Mouse (Mus musculus): ENCODE measurements around the gene Gng2. TPM values are rescaled to one million over a fixed set of nuclear protein-coding genes. Genes with fewer than 3 reads are reported as not detected.
A peak's percentile ranks its signal among the peaks of the same experiment; 100 is the strongest.

Gng2 gene
- polyA plus RNA-seq, 1 experiment from 2014 or later, result 56.9 TPM

GRCm38 (mm10) chr14:19974429-19974828, 3.0 kb downstream of the Gng2 start:
- 30% methylated on average over 5 of the region's 5 CpGs for WGBS
- Histone ChIP-seq H3K9ac (no peak overlapping the region), H3K4me3 (replicated peaks) (peak overlapping the region; percentile 33), H3K36me3 (no peaks in the 10 kb centered on the region), H3K4me1 (peaks cover 28% of the 10 kb centered on the region), H3K27me3 (no peaks in the 10 kb centered on the region), H3K9me3 (replicated peaks) (no peaks in the 10 kb centered on the region), H3K4me2 (replicated peaks) (peak overlapping the region; percentile 53), H3K27ac (replicated peaks) (0 out of 2 replicates have a peak overlapping the region, but pooled peaks have one; percentile 69)
- no peak for ATAC-seq (ENCODE audit: insufficient number of reproducible peaks, low FRiP score, low TSS enrichment, low read depth)

DNA sequence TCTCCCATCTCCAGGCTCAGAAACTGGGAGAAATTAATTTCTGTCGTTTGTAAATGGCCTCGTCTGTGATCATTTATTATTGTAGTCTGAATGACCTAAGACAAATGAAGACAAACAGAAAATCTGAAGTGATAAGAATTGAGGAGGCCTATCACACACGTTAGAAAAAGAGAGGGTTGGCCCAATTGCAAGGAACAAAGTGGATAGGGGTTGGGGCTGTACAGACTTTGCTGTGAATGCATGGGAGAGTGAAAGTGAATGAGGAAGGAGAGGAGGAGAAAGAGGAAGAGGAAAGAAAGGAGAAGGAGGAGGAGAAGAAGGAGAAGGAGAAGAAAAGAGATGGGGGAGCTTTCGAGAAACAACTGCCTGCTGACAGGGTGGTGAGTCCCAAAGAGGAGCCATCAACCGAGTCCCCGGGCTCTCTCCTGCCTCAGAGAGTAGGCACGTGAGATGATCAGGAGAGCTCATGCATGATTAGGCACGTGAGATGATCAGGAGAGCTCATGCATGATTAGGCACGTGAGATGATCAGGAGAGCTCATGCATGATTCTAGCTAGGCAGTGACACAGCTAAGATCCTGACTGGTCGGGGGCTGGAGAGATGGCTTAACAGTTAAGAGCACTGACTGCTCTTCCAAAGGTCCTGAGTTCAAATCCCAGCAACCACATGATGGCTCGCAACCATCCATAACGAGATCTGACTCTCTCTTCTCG, 5.0 kb downstream of the Gng2 start:
- no peak overlapping the region for H3K4me2 ChIP-seq (replicated peaks)
- no peak for ATAC-seq (ENCODE audit: insufficient number of reproducible peaks, low FRiP score, low TSS enrichment, low read depth)
- no peaks in the 10 kb centered on the region for H3K36me3 ChIP-seq
- no peaks in the 10 kb centered on the region for H3K27me3 ChIP-seq
- H3K9me3 ChIP-seq (replicated peaks), result no peaks in the 10 kb centered on the region
- no peak overlapping the region for H3K4me3 ChIP-seq (replicated peaks)
- 77% methylated on average over 13 of the region's 13 CpGs for WGBS
- H3K9ac ChIP-seq, result no peak overlapping the region
- no peak overlapping the region for H3K27ac ChIP-seq (replicated peaks)
- H3K4me1 ChIP-seq, result peaks cover 34% of the 10 kb centered on the region

GRCm38 (mm10) chr14:19970845-19971244, 6.6 kb downstream of the Gng2 start:
- Histone ChIP-seq H3K4me1 (peaks cover 32% of the 10 kb centered on the region), H3K27ac (replicated peaks) (peak overlapping the region; percentile 40; the same call in 1 of the 2 replicates), H3K36me3 (no peaks in the 10 kb centered on the region), H3K4me3 (replicated peaks) (no peak overlapping the region), H3K9ac (no peak overlapping the region), H3K27me3 (no peaks in the 10 kb centered on the region), H3K4me2 (replicated peaks) (no peak overlapping the region), H3K9me3 (replicated peaks) (no peaks in the 10 kb centered on the region)
- no peak; the same call in 1 of the 2 replicates for ATAC-seq (ENCODE audit: insufficient number of reproducible peaks, low FRiP score, low TSS enrichment, low read depth)
- WGBS, result 44% methylated on average over 3 of the region's 3 CpGs

- Histone ChIP-seq H3K4me1 (peaks cover 29% of the 10 kb centered on the region), H3K27ac (replicated peaks) (peak overlapping the region; percentile 40; the same call in 1 of the 2 replicates), H3K4me2 (replicated peaks) (no peak overlapping the region), H3K9me3 (replicated peaks) (no peaks in the 10 kb centered on the region), H3K9ac (no peak overlapping the region), H3K27me3 (no peaks in the 10 kb centered on the region), H3K36me3 (no peaks in the 10 kb centered on the region), H3K4me3 (replicated peaks) (no peak overlapping the region)
- no peak for ATAC-seq (ENCODE audit: insufficient number of reproducible peaks, low FRiP score, low TSS enrichment, low read depth)
- 72% methylated on average over 6 of the region's 6 CpGs for WGBS
Observed at GRCm38 (mm10) chr14:19970106-19970785, 7.2 kb downstream of the Gng2 start.

DNA sequence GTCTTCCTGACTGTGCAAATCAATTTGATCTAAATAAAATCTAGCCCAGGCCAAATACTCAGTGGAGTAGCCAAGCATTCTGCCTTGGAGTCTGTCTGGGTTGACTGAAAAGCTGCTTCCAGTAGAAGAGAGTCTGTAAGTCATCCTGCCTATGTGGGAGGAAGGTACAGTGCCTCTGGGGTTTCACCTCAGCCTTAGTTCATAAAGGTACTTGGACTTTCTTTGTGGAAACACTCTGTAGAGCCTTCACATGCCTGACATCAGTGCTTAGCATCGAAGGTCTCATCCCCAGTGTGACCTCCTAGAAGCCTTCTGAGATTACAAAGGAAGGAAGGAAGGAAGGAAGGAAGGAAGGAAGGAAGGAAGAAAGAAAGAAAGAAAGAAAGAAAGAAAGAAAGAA, 7.9 kb downstream of the Gng2 start:
- Histone ChIP-seq H3K4me1 (peaks cover 23% of the 10 kb centered on the region), H3K27ac (replicated peaks) (no peak overlapping the region), H3K36me3 (no peaks in the 10 kb centered on the region), H3K27me3 (no peaks in the 10 kb centered on the region), H3K4me2 (replicated peaks) (no peak overlapping the region), H3K4me3 (replicated peaks) (no peak overlapping the region), H3K9me3 (replicated peaks) (no peaks in the 10 kb centered on the region), H3K9ac (no peak overlapping the region)
- WGBS, result 76% methylated on average over 1 of the region's 1 CpGs
- ATAC-seq (ENCODE audit: insufficient number of reproducible peaks, low FRiP score, low TSS enrichment, low read depth), result no peak

GRCm38 (mm10) chr14:19969011-19969521, 8.4 kb downstream of the Gng2 start:
- H3K9ac ChIP-seq, result no peak overlapping the region
- no peak for ATAC-seq (ENCODE audit: insufficient number of reproducible peaks, low FRiP score, low TSS enrichment, low read depth)
- H3K9me3 ChIP-seq (replicated peaks), result no peaks in the 10 kb centered on the region
- no peak overlapping the region for H3K4me2 ChIP-seq (replicated peaks)
- no peaks in the 10 kb centered on the region for H3K27me3 ChIP-seq
- peaks cover 21% of the 10 kb centered on the region for H3K4me1 ChIP-seq
- 0 out of 2 replicates have a peak overlapping the region, but pooled peaks have one; percentile 28 for H3K27ac ChIP-seq (replicated peaks)
- H3K36me3 ChIP-seq, result no peaks in the 10 kb centered on the region
- H3K4me3 ChIP-seq (replicated peaks), result no peak overlapping the region
- 34% methylated on average over 5 of the region's 5 CpGs for WGBS

DNA sequence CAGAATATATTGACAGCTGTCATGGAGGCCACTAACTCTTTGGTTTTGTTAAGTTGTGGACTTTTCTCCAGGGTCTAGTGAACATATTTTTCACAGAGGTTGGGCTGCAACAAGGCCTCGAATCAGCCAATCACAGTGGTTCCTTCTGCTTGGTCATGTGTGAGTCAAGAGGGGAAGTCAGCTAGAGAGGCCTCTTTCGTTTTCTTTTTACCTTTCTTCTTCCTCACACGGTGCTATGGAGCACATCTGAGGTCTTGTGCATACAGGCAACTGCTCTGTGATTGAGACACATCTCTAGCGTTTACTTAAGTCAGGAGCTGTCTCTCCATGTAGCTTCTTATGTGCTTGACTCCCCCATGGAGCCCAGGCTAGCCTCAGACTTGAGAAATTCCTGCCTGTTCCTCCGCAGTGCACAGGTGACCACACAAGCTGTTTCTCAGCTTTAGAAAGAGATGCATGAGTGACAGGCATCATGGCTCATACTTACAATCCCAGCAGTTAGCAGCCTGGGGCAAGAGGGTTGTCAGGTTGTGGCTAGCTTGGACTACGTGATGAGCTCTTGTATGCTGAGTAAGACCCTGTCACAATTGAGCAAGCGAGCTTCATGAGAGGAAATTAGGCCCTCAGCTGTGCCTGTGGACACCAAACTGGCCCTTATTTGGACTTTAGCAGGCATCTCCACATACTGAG, 9.0 kb downstream of the Gng2 start:
- H3K4me3 ChIP-seq (replicated peaks), result no peak overlapping the region

GRCm38 (mm10) chr14:19967482-19967881, 9.9 kb downstream of the Gng2 start:
- Histone ChIP-seq H3K4me2 (replicated peaks) (no peak overlapping the region), H3K27ac (replicated peaks) (no peak overlapping the region), H3K4me1 (peaks cover 26% of the 10 kb centered on the region), H3K9me3 (replicated peaks) (no peaks in the 10 kb centered on the region), H3K27me3 (no peaks in the 10 kb centered on the region), H3K4me3 (replicated peaks) (no peak overlapping the region), H3K36me3 (no peaks in the 10 kb centered on the region), H3K9ac (no peak overlapping the region)
- 50% methylated on average over 8 of the region's 8 CpGs for WGBS
- no peak for ATAC-seq (ENCODE audit: insufficient number of reproducible peaks, low FRiP score, low TSS enrichment, low read depth)

More for the DNA sequence above, 9.0 kb downstream of the Gng2 start:
- Histone ChIP-seq H3K4me2 (replicated peaks) (no peak overlapping the region), H3K4me1 (peaks cover 24% of the 10 kb centered on the region), H3K27me3 (no peaks in the 10 kb centered on the region), H3K27ac (replicated peaks) (0 out of 2 replicates have a peak overlapping the region, but pooled peaks have one; percentile 28), H3K36me3 (no peaks in the 10 kb centered on the region), H3K9ac (no peak overlapping the region), H3K9me3 (replicated peaks) (no peaks in the 10 kb centered on the region)
- 75% methylated on average over 7 of the region's 7 CpGs for WGBS
- no peak for ATAC-seq (ENCODE audit: insufficient number of reproducible peaks, low FRiP score, low TSS enrichment, low read depth)

- H3K4me2 ChIP-seq (replicated peaks), result no peak overlapping the region
- no peak overlapping the region for H3K9ac ChIP-seq
- 32% methylated on average over 5 of the region's 5 CpGs for WGBS
- no peaks in the 10 kb centered on the region for H3K27me3 ChIP-seq
- no peaks in the 10 kb centered on the region for H3K9me3 ChIP-seq (replicated peaks)
- ATAC-seq (ENCODE audit: insufficient number of reproducible peaks, low FRiP score, low TSS enrichment, low read depth), result 0 out of 2 replicates have a peak, but pooled peaks have one; percentile 13
- H3K27ac ChIP-seq (replicated peaks), result no peak overlapping the region
- no peaks in the 10 kb centered on the region for H3K36me3 ChIP-seq
- H3K4me1 ChIP-seq, result peaks cover 23% of the 10 kb centered on the region
- no peak overlapping the region for H3K4me3 ChIP-seq (replicated peaks)
Observed at GRCm38 (mm10) chr14:19963961-19964505, 13.4 kb downstream of the Gng2 start.

GRCm38 (mm10) chr14:19961924-19962915, 15.2 kb downstream of the Gng2 start:
- ATAC-seq (ENCODE audit: insufficient number of reproducible peaks, low FRiP score, low TSS enrichment, low read depth), result no peak
- WGBS, result 65% methylated on average over 15 of the region's 15 CpGs
- Histone ChIP-seq H3K27ac (replicated peaks) (no peak overlapping the region), H3K36me3 (no peaks in the 10 kb centered on the region), H3K27me3 (no peaks in the 10 kb centered on the region), H3K4me1 (peaks cover 13% of the 10 kb centered on the region; the same call in 1 of the 2 replicates), H3K9ac (no peak overlapping the region), H3K9me3 (replicated peaks) (no peaks in the 10 kb centered on the region), H3K4me3 (replicated peaks) (no peak overlapping the region), H3K4me2 (replicated peaks) (no peak overlapping the region)
